Mouse (Mus musculus) CH12.LX (cell line): ENCODE measurements at regions not wholly inside any gene's neighbourhood (a gene's known extent, or its start where the extent isn't known, plus 50 kb on each side); places are given as distances from the start of the nearest gene placed in this dataset.

Source experiments
- DNase-seq: peaks from one replicate; pipeline ENCODE4 v3.0.0-alpha.2; 2013; ENCODE audit errors: extremely low read depth
- H3K27ac ChIP-seq: 2 replicates; pipeline ENCODE4 v1.5.1; 2012; ENCODE audit warnings: low read depth, mild to moderate bottlenecking, control low read depth, moderate library complexity; ENCODE audit not compliant: insufficient read depth
- H3K27me3 ChIP-seq: replicated peaks from 2 replicates; pipeline ENCODE3; 2012; ENCODE audit warnings: inconsistent platforms
- H3K36me3 ChIP-seq, 2 experiments: replicated peaks in 1 of 2; 2 replicates each; pipeline versions ENCODE3 to v1.6.1; 2012; ENCODE audit warnings: inconsistent platforms in 1 of 2, low read length in 1 of 2, mild to moderate bottlenecking in 1 of 2, mixed read lengths in 1 of 2, moderate library complexity in 1 of 2; ENCODE audit not compliant: control insufficient read depth in 1 of 2, insufficient read depth in 1 of 2
- H3K4me1 ChIP-seq, 2 experiments: 2 replicates each; pipeline ENCODE4 v1.6.1; 2012; ENCODE audit warnings: inconsistent platforms in 1 of 2, moderate library complexity in 1 of 2; ENCODE audit not compliant: insufficient read depth in 2 of 2, control insufficient read depth in 1 of 2
- H3K4me2 ChIP-seq: 2 replicates; pipeline ENCODE4 v1.6.1; 2012; ENCODE audit warnings: low read depth, mild to moderate bottlenecking, control low read depth; ENCODE audit not compliant: poor library complexity, insufficient read depth, severe bottlenecking
- H3K4me3 ChIP-seq, 3 experiments: fragments of 150-350 bp in 1 of 3; sonication (generic) in 1 of 3; replicated peaks in 1 of 3; 2 replicates each; pipeline versions ENCODE3 to v1.5.1; 2011 to 2012; ENCODE audit warnings: low read depth in 2 of 3, low read length in 2 of 3, mild to moderate bottlenecking in 2 of 3, moderate library complexity in 2 of 3, control low read depth in 1 of 3, improper control_type of control experiment in 1 of 3, inconsistent platforms in 1 of 3, mixed read lengths in 1 of 3; ENCODE audit not compliant: poor library complexity in 1 of 3
- H3K79me2 ChIP-seq: replicated peaks from 2 replicates; pipeline ENCODE4 v1.6.1; 2012; ENCODE audit warnings: mild to moderate bottlenecking, moderate library complexity; ENCODE audit not compliant: control insufficient read depth, poor library complexity, insufficient read depth, severe bottlenecking; ENCODE audit errors: extremely low read depth
- H3K9ac ChIP-seq: 2 replicates; pipeline ENCODE4 v1.6.1; 2012; ENCODE audit warnings: low read depth, mild to moderate bottlenecking, control low read depth, moderate library complexity; ENCODE audit not compliant: insufficient read depth
- H3K9me3 ChIP-seq: replicated peaks from 2 replicates; pipeline ENCODE3; 2012; ENCODE audit warnings: low read length, inconsistent platforms, mixed read lengths
- BHLHE40 ChIP-seq: IDR thresholded peaks from 2 replicates; pipeline ENCODE4 v1.6.1; 2011; ENCODE audit warnings: mild to moderate bottlenecking, low read depth, low read length, improper control_type of control experiment
- CHD1 ChIP-seq: IDR thresholded peaks from 2 replicates; pipeline ENCODE4 v1.6.1; 2012; ENCODE audit warnings: low read depth, low read length, improper control_type of control experiment, inconsistent platforms
- CTCF ChIP-seq, 2 experiments: IDR thresholded peaks in 1 of 2; conservative IDR thresholded peaks in 1 of 2; 2 replicates each; pipeline ENCODE4 v1.5.1; 2011 to 2012; ENCODE audit warnings: low read depth in 2 of 2, low read length in 2 of 2, improper control_type of control experiment in 1 of 2, inconsistent platforms in 1 of 2, mild to moderate bottlenecking in 1 of 2, moderate library complexity in 1 of 2
- E2F4 ChIP-seq: IDR thresholded peaks from 2 replicates; pipeline ENCODE4 v1.6.1; 2011; ENCODE audit warnings: low read depth, low read length, improper control_type of control experiment; ENCODE audit not compliant: insufficient replicate concordance
- JUN ChIP-seq: IDR thresholded peaks from 2 replicates; pipeline ENCODE4 v1.6.1; 2011; ENCODE audit warnings: low read depth, mild to moderate bottlenecking, low read length, improper control_type of control experiment, moderate library complexity; ENCODE audit not compliant: insufficient read depth
- JUND ChIP-seq: conservative IDR thresholded peaks from 2 replicates; pipeline ENCODE4 v1.6.1; 2011; ENCODE audit warnings: low read depth, low read length, improper control_type of control experiment
- KAT2A ChIP-seq: IDR thresholded peaks from 2 replicates; pipeline ENCODE4 v1.6.1; 2012; ENCODE audit warnings: low read length, improper control_type of control experiment, inconsistent platforms; ENCODE audit not compliant: insufficient replicate concordance
- MYC ChIP-seq: IDR thresholded peaks from 2 replicates; pipeline ENCODE4 v1.6.1; 2011; ENCODE audit warnings: low read depth, mild to moderate bottlenecking, improper control_type of control experiment, low read length
- NELFE ChIP-seq: IDR thresholded peaks from 2 replicates; pipeline ENCODE4 v1.6.1; 2011; ENCODE audit warnings: low read depth, low read length, improper control_type of control experiment
- NRF1 ChIP-seq: IDR thresholded peaks from 2 replicates; pipeline ENCODE4 v1.6.1; 2014; ENCODE audit warnings: low read depth, mild to moderate bottlenecking, inconsistent platforms, low read length, improper control_type of control experiment, moderate library complexity
- POLR2A ChIP-seq: IDR thresholded peaks from 2 replicates; pipeline ENCODE4 v1.6.1; 2011; ENCODE audit warnings: low read depth, mild to moderate bottlenecking, improper control_type of control experiment, low read length
- POLR2AphosphoS2 ChIP-seq: IDR thresholded peaks from 2 replicates; pipeline ENCODE4 v1.6.1; 2011; ENCODE audit warnings: low read depth, low read length, improper control_type of control experiment
- RCOR1 ChIP-seq: conservative IDR thresholded peaks from 2 replicates; pipeline ENCODE4 v1.6.1; 2012; ENCODE audit warnings: low read depth, mild to moderate bottlenecking, inconsistent platforms, low read length, improper control_type of control experiment
- SIN3A ChIP-seq: IDR thresholded peaks from 2 replicates; pipeline ENCODE4 v1.6.1; 2012; ENCODE audit warnings: low read length, improper control_type of control experiment, inconsistent platforms
- SMC3 ChIP-seq: IDR thresholded peaks from 2 replicates; pipeline ENCODE4 v1.6.1; 2011; ENCODE audit warnings: low read depth, low read length, improper control_type of control experiment
- TBP ChIP-seq: conservative IDR thresholded peaks from 2 replicates; pipeline ENCODE4 v1.6.1; 2011; ENCODE audit warnings: low read depth, low read length, improper control_type of control experiment
- UBTF ChIP-seq: IDR thresholded peaks from 2 replicates; pipeline ENCODE4 v1.6.1; 2012; ENCODE audit warnings: low read depth, mild to moderate bottlenecking, inconsistent platforms, low read length, improper control_type of control experiment, moderate library complexity
- ZC3H11A ChIP-seq: IDR thresholded peaks from 2 replicates; pipeline ENCODE4 v1.6.1; 2012; ENCODE audit warnings: low read depth, mild to moderate bottlenecking, inconsistent platforms, low read length, improper control_type of control experiment
- ZMIZ1 ChIP-seq: IDR thresholded peaks from 2 replicates; pipeline ENCODE4 v1.6.1; 2012; ENCODE audit warnings: low read depth, mild to moderate bottlenecking, inconsistent platforms, low read length, improper control_type of control experiment
- ZNF384 ChIP-seq: IDR thresholded peaks from 2 replicates; pipeline ENCODE4 v1.6.1; 2012; ENCODE audit warnings: low read depth, low read length, improper control_type of control experiment, inconsistent platforms
- dilution Hi-C: fragments of 300-500 bp; cut with MboI; formaldehyde crosslinking; loops from 2 replicates; pipeline ENCODE4 v1.14.3; 2020; ENCODE audit warnings: low sequenced_read_pairs; ENCODE audit not compliant: extremely low pct_unique_long_range_greater_than_20kb, extremely low pct_ligation_motif_present
- in situ Hi-C: fragments of 300-500 bp; cut with MboI; formaldehyde crosslinking; loops from 3 replicates; pipeline ENCODE4 v1.14.3; 2019; ENCODE audit warnings: low sequenced_read_pairs, low pct_ligation_motif_present, low pct_unique_long_range_greater_than_20kb, mixed read lengths

DNA sequence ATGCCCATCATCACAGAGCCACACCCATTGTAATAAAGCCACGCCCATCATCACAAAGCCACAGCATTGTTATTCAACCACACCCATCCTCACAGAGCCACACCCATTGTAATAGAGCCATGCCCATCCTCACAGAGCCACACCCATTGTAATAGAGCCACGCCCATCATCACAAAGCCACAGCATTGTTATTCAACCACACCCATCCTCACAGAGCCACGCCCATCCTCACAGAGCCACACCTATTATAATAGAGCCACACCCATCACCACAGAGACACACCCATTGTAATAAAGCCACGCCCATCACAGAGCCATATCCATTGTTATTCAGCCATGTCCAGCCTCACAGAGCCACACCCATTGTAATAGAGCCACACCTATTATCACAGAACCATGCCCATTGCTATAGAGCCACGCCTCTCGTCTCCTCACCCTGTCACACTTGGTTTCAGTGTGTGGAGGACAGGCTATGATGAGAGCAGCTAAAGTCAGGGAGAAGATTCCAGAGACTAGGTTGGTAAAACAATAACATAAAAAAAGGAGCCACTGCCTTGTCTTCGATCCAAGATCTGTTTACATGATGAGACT is 85.6 kb downstream of the Gxylt1 start:
- Histone ChIP-seq H3K9me3 (peaks cover 46% of the 10 kb centered on the region), H3K9ac (no peak overlapping the region), H3K4me3 (no peak overlapping the region), H3K79me2 (no peaks in the 10 kb centered on the region), H3K27ac (no peak overlapping the region), H3K36me3 (no peaks in the 10 kb centered on the region), H3K27me3 (no peaks in the 10 kb centered on the region), H3K4me2 (no peak overlapping the region), H3K4me1 (no peaks in the 10 kb centered on the region)
- no peak for DNase-seq
- in situ Hi-C loops, result no loop called here
- dilution Hi-C loops, result no loop called here
- TF ChIP-seq ZC3H11A (no peak), POLR2A (no peak), SMC3 (no peak), RCOR1 (no peak), NELFE (no peak), CHD1 (no peak), ZMIZ1 (no peak), E2F4 (no peak), CTCF (conservative IDR thresholded peaks at IDR 0.05 in 1 of 2, IDR thresholded peaks at IDR 0.05 in 1 of 2; ENCODE audit: low read depth in 2 of 2, low read length in 2 of 2) (no peak), NRF1 (no peak), KAT2A (no peak), MYC (no peak), POLR2AphosphoS2 (no peak), ZNF384 (no peak), JUND (no peak), BHLHE40 (no peak), JUN (no peak), SIN3A (no peak), UBTF (no peak), TBP (no peak)

DNA sequence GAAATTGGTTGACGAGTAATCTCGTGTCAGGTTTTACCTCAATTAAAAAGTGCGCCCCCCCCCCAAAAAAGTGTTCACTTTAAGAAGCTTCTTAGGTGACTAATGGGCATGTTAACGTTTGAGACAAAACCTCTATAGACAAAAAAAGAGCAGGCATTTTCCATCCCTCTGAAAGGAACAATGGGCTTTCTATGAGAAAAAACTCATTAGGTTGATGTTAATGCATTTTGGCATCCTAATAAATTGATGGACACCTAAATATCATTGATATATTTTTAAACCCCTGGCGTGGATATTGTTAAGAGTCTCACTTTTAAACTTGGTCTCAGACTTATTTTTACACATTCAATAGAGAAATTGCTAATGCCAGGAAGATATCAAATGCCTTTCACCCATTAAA is 98.8 kb downstream of the Gxylt1 start:
- Histone ChIP-seq H3K9ac (no peak overlapping the region), H3K9me3 (peaks cover 30% of the 10 kb centered on the region), H3K27ac (no peak overlapping the region), H3K27me3 (no peaks in the 10 kb centered on the region), H3K4me3 (no peak overlapping the region), H3K4me1 (no peaks in the 10 kb centered on the region), H3K79me2 (no peaks in the 10 kb centered on the region), H3K4me2 (no peak overlapping the region), H3K36me3 (no peaks in the 10 kb centered on the region)
- TF ChIP-seq RCOR1, result no peak
- DNase-seq, result no peak
- dilution Hi-C loops, result no loop called here
- in situ Hi-C loops, result no loop called here
